Mouse (Mus musculus) cerebellum, postnatal 4 days (tissue): ENCODE results near the gene Snd1.

Experiments used
- DNase-seq, 2 experiments: peaks; one replicate each; pipeline ENCODE4 v3.0.0; 2022; ENCODE audit warnings: low spot score in 2 of 2, mixed read lengths in 1 of 2

Snd1 gene

GRCm38 (mm10) chr6:28594759-28595158 is 119.8 kb downstream of the Snd1 start:
- no peak for DNase-seq

DNA sequence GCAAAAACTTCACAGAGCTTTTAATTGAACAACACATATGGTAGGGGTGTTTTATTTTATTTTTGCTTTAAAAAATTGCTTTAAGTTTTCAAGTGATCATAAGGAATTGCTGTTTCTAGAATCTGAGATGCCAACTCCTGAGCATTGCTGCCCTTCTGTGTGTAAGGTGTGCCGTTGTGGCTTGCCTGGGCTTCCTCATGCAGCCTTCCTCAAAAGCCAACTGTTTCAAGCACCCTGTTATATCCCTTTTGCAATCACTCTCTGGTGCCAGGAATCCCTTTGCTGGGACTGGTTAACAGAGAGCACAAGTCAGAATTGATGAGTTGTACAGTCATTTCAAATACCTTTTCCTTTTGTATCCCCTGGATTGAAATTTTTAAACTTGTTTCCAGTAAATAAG is 120.3 kb downstream of the Snd1 start:
- no peak for DNase-seq

GRCm38 (mm10) chr6:28597266-28597665 is 122.3 kb downstream of the Snd1 start:
- DNase-seq: no peak

GRCm38 (mm10) chr6:28599120-28599519 is 124.2 kb downstream of the Snd1 start:
- no peak for DNase-seq

- DNase-seq: no peak
Observed at GRCm38 (mm10) chr6:28600404-28600803, 125.5 kb downstream of the Snd1 start.

DNA sequence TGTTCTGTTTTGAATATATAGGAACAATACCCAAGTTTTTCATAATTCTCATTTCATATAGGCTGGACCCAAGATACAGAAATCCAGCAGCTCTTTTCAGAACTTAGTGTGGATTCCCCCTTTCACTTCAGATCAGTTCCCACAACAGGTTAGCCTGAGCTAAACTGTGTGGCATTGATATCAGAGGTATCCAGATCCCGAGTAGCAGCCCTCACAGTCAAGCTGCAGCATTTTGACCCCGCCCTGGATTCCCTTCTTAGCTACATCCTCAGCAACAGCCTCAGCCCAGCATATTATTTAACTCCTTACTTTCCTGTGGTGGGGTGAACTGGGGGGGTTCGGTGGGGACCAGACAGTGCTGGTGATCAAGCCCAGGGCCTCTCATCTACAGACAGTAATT is 128.5 kb downstream of the Snd1 start:
- DNase-seq: no peak

GRCm38 (mm10) chr6:28603823-28604222 is 128.9 kb downstream of the Snd1 start:
- no peak for DNase-seq

GRCm38 (mm10) chr6:28609291-28609690 is 134.4 kb downstream of the Snd1 start:
- no peak for DNase-seq

GRCm38 (mm10) chr6:28610127-28610526 is 135.2 kb downstream of the Snd1 start:
- no peak for DNase-seq

- no peak for DNase-seq
Observed at GRCm38 (mm10) chr6:28613441-28613840, 138.5 kb downstream of the Snd1 start.

GRCm38 (mm10) chr6:28614856-28615255 is 139.9 kb downstream of the Snd1 start:
- DNase-seq: no peak

DNA sequence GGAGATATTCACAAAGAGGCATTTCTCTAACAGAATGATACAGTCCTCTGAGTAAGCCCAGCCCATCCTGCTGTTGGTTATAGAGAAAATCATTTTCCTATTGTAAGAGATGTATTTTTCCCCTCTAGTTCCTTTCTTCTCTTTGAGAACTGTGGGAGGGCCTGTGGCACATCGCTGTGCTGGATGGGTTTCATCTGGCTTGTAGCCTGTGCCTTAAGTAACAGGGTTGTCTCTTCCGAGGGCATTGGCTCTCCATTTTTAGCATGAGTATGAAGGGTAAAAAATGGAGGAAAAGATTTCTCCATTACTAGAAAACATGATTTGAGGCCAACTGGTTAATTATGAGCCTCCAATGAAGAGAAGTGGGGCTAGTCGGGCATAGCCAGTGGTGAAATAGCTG is 140.5 kb downstream of the Snd1 start:
- DNase-seq: no peak

- DNase-seq: no peak
Observed at GRCm38 (mm10) chr6:28615966-28616365, 141.0 kb downstream of the Snd1 start.

DNA sequence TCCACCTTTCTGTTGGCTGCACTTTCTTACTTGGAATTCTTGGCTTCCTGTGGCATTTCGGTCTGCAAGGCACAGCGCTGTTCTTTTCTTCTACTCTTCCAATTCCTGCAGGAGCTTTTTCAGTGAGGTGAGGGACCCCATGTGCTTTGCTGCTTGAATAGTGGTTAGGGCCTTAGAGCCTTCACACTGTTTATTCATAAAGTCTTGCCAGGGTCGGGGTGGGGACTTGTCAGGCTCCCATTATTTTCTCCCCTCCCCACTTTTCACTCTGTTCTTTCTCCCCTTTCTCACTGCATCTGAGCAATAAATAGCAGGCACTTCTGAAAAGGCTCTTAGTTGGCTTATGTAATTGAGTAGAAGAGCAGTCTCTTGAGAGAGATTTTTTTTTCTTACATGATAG is 143.4 kb downstream of the Snd1 start:
- no peak for DNase-seq

DNA sequence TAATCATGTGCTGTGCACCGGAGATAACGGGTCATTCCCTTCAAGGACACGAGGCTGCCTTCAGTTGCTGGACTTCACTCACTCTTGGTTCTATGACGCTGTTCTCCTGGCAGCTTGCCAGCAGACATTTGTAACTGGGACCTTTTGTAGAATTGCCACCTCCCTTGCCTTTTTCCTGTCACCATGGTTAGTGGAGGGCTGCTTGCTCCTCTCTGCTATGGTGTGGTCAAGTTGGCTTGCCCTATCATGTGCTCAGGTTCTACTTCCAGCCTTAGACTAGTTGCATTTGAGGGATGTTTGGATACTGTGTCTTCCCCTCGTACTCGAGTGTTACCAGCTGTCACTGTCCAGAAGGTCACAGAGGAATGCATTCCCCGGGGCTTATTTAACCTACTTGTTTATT is 143.8 kb downstream of the Snd1 start:
- peak in 1 of 2 experiments; percentile 29 for DNase-seq

- DNase-seq: no peak
Observed at GRCm38 (mm10) chr6:28621431-28621830, 146.5 kb downstream of the Snd1 start.

- DNase-seq: no peak
Observed at GRCm38 (mm10) chr6:28621961-28622360, 147.0 kb downstream of the Snd1 start.

- no peak for DNase-seq
Observed at GRCm38 (mm10) chr6:28622522-28622921, 147.6 kb downstream of the Snd1 start.

GRCm38 (mm10) chr6:28622963-28623362 is 148.0 kb downstream of the Snd1 start:
- no peak for DNase-seq

GRCm38 (mm10) chr6:28628408-28628807 is 153.5 kb downstream of the Snd1 start:
- DNase-seq: no peak

DNA sequence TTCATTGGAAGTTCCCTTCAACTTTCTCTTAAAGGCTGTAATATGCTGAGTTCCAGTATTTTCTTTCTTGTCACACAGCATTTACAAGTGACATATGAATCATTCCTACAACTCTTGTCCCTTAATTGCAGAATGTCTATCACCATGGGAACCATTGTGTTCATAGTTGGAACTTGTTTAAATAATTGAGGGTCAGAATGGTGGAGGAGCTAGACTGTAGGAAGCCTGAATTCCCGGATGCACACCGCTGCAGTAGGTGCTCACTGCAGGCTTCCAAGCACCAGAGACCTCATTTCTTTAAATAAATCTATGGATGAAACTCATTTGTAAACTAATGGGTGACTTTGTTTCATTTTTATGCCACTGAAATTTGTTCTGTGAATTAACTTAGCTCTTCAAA is 154.9 kb downstream of the Snd1 start:
- no peak for DNase-seq

- no peak for DNase-seq
Observed at GRCm38 (mm10) chr6:28630926-28631325, 156.0 kb downstream of the Snd1 start.

- no peak for DNase-seq
Observed at GRCm38 (mm10) chr6:28633120-28633519, 158.2 kb downstream of the Snd1 start.

GRCm38 (mm10) chr6:28633656-28634055 is 158.7 kb downstream of the Snd1 start:
- DNase-seq: no peak

DNA sequence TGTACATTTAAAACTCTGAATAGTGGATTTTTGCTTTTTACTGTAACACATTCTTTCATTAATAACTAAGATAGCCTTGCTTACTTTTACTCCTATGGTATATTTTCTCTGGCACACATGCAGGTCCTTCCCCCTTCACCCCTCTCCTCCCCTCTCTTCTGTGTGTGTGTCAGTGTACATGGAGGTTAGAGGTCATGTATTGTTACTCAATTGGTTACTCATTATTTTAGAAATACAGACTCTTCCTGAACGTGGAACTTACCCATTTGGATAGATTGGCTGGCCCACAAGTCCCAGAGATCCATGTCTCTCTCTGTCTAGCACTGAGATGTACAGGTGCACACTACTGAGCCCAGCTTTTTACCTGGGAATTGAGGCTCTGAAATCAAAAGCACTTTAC is 160.2 kb downstream of the Snd1 start:
- DNase-seq: no peak
